Mouse (Mus musculus): ENCODE results near the gene Neu1.
A peak's percentile ranks its signal among the peaks of the same experiment; 100 is the strongest.
"Not testable (repeated sequence)": the region's sequence is repeated elsewhere in the genome, so short reads cannot be mapped to it uniquely, and the experiment has no call there.

Gene Neu1

DNA sequence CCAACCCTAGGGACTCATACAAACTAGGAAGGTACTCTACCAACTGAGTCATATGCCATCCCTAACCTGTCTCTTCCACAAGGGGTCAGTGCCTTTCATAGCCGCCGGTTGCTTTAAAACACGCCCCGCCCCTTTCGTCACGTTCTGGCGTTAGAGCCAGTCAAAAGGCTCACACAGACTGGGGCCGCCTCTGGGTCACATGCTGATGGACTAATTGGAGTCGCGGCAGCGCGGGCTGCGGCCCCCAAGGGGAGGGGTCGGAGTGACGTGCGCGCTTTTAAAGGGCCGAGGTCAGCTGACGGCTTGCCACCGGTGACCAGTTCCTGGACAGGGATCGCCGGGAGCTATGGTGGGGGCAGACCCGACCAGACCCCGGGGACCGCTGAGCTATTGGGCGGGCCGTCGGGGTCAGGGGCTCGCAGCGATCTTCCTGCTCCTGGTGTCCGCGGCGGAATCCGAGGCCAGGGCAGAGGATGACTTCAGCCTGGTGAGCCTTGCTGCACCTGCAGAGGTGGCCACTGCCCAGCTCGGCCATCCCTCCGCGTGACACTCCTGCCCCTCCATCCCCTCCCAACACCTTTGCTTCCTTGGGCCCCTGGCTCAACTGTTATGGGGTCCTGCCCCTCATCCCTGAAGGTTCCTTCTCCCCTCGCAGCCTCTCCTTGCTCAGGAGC is at the start of gene Neu1:
Gene Neu1 (plus strand): TSS at position 193 of the 674 bp plus-strand sequence.
- peak; percentile 98 for DNase-seq (ENCODE audit: low spot score)

DNA sequence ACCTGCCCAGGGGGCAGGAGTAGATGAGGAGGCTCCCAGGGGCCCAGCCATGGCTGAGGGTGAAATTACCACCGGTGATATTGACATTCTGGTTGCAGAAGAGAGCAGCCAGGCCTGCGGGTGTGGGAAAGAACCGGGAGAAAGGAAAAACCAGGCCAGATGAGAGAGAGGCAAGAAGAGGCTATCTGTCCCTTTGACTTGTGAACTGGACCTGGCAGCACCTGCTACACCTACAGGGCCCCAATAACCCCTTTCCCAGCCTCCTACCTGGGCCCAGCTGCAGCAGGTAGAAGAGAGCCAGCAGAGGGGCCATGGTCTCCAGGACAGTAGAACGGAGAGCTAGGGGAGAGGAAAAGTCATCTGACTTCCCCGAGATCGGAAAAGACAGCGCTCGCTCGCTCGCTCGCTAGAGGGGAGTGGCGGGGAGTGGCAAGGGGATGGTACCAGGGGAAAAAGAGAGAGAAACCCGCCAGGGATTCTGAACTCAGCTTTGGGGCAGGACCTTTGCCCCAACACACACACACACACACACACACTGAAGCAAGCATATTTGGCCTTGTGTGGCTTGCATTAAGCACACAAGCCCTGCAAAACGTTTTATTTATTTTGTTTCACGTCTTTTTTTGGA is 49.3 kb upstream of the Neu1 start, which contains the start of gene Gm20547:
Gene Gm20547 (minus strand): TSS at position 360 of the 628 bp plus-strand sequence.
- no peak for DNase-seq (ENCODE audit: low spot score)

DNA sequence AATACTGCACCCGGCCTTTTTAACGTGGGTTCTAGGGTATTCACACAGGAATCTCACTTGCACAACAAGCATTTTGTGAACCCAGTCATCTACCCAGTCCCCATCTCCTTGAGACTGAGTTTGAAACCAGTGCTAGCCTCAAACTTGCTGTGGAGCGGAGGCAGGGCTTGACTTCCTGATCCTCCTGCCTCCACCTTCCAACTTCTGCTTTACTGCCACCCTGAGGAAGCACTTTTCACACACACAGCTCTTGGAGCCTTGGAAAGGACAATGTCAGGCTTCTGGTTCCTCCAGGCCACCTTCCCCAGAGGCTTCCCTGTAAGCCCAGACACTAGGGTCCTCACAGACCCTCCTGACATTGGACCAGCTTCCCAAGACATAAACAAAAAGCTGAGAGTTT is 47.7 kb upstream of the Neu1 start:
- DNase-seq (ENCODE audit: low spot score): no peak

DNA sequence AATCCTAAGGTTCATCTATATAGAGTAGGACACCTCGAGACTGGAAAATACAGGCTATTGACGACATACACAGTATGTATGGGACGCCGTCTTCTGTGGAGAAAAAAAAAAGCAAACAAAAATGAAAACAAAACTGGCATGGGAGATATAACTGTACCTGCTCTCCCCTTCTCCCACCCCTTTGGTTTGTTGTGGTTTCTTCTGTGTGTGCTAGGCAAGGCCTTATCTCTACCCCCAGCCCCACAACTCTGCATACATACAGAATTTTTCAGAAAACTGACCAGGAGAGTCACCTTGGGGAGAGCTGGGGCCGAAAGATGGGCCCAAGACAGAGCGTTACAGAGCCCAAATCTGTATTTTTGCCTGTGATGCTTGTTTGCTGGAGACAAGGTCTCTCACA is 46.3 kb upstream of the Neu1 start:
- DNase-seq (ENCODE audit: low spot score): no peak

DNA sequence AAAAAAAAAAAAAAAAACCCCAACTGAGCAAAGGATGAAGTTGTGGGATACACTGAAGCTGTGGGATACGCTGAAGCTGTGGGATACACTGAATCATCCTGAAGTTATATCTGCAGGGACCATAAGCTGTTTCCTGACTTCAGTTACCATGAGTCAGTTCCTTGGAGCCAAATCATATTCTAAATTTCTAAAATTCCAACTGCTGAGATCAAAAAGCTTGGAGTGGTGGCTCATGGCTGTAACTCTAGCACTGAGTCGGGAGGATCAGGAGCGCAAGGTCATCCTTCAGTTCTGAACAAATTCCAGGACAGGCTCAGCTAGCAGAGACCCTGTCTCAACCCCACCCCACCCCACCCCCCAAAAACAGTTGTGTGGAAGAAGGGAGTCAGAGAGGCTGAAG is 45.4 kb upstream of the Neu1 start:
- no peak for DNase-seq (ENCODE audit: low spot score)

DNA sequence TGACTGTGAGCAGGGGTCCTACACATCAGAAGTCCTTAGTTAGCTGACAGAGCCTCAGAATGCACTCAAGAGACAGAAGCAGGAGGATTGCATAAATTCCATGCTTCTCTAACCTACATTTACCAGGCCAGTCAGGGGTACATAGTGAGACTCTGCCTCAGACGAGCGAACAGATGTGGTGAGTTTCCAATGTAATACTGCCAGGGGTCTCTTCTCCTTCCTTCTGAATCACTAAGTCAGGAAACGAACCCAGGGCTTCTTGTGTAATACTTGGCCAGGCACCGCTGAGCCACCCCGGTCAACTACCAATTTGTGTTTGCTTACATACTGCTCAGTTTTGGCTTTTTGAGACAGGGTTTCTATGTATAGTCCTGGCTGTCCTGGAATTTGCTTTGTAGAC is 43.1 kb upstream of the Neu1 start:
- no peak for DNase-seq (ENCODE audit: low spot score)

DNA sequence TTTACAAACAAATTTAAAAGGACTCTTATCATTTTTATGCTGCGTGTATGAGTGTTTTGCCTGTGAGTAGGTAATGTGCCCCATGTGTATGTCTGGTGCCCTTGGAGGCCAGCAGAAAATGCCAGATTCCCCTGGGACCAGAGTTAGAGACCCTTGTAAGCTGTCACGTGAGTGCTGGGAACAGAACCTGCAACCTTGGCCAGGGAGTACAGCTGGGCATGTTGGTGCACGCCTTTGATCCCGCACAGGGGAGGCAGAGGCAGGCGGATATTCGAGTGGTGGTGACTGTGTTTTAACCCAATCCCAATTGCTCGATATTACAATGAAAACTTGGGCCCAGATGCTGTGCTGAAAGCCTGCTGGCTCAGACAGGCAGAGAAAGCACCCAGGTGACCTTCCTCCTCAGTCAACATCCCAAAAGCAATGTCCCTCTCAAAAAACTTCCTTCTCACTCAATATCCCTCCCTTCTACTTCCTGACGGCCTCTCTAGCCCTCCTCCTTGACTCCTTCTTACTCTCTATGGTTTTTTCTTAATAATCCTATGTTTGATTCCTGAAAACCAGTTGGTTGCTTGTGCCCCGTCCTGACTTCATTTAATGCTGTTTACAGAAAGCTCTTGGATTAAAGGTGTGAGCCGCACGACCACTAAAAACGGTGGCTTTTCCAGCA is 40.8 kb upstream of the Neu1 start:
- DNase-seq (ENCODE audit: low spot score): no peak

DNA sequence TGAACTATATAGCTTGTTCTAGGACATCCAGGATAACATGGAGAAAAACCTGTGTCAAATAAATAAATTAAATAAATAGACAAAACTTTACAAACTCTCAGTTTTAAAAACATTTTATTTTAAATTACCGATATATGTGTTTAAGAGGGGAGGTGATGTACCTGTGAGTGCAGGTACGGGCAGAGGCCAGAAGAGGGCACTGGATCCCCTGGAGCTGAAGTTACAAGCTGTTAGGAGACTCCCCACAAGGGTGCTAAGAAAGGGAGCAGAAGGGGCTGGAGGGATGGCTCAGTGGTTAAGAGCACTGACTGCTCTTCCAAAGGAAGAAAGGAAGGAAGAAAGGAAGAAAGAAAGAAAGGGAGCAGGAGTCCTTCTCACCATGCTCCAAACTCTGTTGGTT is 39.7 kb upstream of the Neu1 start:
- DNase-seq (ENCODE audit: low spot score): no peak

DNA sequence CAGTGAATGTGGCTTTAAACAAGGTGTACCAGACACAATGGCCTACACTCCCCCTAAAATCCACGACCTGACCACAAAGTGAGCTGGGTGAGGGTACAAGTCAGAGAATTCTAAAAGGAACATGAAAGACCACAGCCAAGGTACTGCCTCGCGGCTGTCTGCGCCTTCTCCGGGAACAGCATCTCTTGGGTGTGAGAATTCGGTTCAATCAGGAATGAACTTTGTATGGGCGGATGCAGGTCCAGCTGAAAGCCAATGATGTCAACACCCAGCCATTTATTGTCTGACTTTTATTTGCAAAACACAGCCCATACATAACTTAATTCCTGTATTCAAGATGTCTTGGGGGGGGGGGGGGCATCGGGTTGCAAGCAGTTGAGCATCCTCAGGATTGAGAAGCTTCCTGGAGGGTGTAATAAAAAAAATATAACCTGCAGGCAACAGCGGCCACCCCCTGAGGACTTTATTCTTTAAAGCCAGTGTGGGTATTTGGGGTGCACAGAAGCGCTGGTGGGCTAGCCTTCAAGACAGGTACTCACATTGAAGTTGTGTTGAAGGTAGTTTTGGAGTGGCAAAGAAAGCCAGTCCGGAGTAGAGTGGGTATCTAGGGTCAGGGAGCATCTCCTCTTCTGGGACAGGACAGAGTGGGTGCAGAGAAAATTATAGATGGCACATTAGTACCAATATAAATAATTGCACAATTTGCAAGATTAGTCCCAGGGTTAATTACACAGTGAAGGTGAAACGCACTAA is 37.8 kb upstream of the Neu1 start:
- no peak for DNase-seq (ENCODE audit: low spot score)

DNA sequence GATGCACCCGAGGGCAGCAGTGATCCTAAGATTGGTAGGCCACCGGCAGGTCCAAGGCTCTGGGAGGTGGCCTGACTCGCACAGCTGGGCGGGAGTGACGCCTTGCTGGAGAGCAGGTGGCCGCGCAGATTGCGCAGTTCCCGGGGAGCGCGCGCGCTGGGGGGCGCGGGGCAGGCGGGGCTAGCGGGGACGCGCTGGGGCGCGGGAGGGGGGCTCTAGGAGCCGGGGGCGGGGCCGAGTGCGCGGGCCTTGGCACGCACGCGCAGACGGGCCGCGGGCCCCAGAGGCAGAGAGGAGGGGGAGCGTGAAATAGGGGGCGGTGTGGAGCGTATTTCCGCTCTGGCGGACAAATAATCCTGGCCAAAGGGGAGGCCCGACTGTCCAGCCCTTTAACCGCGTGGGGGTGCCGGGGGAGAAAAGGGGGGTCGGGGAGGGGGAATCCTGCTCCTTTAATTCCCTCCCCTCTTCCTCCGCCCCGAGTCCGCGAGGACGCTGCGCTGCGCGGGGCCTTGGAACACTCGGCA is 36.9 kb upstream of the Neu1 start:
- peak; percentile 98 for DNase-seq (ENCODE audit: low spot score)

DNA sequence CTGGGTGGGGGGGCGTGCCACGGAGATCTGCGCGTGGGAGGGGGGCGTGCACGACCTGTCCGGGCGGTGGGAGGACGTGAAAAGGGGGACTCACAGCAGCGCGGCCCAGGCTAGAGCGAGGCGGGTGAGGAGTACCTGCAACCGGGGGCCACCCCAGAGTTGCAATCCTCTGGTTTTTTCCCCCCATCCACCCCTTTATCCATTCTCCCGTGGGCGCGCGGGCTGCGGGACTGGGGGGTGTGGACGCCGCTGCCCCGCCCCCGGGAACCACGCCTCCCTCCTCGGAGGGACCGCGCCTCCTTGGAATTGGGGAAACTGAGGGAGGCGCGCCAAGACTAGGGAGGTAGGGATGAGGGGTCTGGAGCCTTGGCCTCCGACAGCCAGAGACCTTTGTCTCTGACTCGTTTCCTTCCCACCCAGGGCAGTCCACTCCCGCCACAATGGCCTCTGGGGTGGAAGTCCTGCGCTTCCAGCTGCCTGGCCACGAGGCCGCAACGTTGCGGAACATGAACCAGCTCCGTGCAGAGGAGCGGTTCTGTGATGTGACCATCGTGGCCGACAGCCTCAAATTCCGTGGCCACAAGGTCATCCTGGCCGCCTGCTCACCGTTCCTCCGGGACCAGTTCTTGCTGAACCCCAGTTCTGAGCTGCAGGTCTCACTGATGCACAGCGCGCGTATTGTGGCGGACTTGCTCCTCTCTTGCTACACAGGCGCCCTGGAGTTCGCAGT is 36.1 kb upstream of the Neu1 start:
- DNase-seq (ENCODE audit: low spot score): peak; percentile 85

DNA sequence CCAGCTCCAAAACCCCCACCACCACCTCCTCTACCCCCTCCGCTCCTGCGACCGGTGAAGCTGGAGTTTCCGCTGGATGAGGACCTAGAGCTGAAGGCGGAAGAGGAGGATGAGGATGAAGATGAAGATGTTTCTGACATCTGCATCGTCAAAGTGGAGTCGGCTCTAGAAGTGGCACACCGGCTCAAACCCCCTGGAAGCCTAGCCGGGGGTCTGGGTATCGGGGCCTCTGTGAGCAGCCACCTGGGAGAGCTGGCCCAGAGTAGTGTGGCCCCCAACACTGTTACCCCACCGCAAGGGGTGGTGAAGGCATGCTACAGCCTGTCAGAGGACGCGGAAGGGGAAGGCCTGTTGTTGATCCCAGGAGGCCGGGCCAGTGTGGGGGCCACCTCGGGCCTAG is 35.3 kb upstream of the Neu1 start:
- no peak for DNase-seq (ENCODE audit: low spot score)

DNA sequence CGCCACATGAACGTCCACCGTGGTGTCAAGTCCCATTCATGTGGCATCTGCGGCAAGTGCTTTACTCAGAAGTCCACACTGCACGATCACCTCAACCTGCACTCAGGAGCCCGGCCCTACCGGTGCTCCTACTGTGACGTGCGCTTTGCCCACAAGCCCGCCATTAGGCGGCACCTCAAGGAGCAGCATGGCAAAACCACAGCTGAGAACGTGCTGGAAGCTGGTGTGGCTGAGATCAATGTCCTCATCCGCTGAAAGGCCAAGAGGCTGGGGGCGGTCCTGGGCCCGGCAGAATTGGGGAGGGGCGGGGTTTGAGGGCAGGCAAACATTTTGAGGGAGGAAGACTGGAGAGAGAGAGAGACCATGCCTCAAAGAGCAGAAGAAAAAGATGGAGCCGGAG is 34.7 kb upstream of the Neu1 start:
- no peak for DNase-seq (ENCODE audit: low spot score)

DNA sequence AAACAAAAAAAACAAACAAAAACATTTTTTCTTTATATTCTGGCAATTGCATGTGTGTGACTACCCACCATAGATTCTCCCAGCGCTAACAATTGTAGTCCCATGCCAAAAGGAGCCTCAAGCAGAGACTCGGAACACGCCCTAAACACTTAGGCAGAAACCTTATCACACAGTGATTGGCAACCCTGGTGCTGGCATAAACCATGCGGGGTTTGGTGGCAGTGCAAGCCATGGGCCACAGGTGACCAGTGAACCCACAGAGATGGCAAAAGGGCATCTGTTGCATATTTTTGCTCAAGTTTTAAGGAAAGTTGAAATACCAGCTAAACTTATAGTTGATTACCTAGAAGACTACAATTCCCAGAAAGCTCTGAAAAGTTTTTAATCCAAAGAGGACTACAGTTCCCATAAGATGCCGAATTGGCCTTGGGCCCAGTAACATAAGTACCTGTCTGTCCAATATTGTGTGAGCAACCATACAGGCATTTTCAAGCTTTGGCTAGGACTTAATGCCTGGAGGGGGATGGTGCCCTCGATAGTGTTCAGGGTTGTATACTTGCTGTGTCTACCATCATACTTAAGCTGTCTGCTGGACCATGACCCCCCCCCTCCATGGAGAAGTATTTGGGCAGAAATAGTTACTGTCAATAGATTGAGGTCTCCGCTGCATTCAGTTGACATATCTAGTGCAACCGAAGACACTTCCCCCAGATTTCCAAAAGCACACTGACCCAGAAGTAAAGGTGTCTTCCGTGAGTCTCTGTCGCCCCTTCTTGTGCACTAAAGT is 33.5 kb upstream of the Neu1 start:
- DNase-seq (ENCODE audit: low spot score): no peak

DNA sequence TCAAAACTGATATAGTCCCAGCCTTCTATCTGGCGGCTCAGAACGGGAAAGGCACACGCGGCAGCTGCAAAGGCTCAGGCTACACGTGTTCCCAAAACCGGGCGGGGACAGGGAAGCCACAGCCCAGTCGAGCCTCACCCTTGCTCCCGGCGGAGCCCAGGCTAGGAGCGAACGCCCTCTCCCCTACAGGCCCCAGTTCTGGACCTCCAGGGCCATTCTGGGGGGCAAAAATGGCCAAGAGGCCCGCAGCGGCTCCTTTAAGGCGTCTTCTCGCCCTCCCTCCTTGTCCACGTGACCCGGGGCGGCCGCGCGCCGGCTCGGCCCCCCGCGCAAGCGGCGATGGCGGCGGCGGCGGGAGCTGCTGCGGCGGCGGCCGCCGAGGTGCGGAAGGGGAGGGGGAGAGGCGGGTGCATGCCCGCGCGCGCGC is 32.9 kb upstream of the Neu1 start, which contains the start of the genes C2 and Ehmt2:
Gene C2 (minus strand): TSS at position 106 of the 427 bp plus-strand sequence.
Gene Ehmt2 (plus strand): TSS at position 310 of the 427 bp plus-strand sequence.
- DNase-seq (ENCODE audit: low spot score): peak; percentile 87

DNA sequence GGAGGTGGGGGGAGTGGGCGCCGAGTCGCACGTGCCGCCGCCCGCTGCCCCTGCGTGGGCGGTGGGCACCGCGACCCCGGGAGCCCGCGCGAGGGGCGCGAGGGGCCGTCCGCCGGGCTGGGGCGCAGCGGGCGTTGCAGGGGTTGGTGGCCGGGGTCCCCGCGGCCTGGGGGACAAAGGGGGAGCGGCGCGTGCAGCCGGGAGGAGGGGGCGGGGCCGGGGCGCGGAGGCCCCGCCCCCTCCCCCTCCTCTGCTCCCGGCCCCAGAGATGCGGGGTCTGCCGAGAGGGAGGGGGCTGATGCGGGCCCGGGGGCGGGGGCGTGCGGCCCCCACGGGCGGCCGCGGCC is 32.4 kb upstream of the Neu1 start:
- no peak for DNase-seq (ENCODE audit: low spot score)

DNA sequence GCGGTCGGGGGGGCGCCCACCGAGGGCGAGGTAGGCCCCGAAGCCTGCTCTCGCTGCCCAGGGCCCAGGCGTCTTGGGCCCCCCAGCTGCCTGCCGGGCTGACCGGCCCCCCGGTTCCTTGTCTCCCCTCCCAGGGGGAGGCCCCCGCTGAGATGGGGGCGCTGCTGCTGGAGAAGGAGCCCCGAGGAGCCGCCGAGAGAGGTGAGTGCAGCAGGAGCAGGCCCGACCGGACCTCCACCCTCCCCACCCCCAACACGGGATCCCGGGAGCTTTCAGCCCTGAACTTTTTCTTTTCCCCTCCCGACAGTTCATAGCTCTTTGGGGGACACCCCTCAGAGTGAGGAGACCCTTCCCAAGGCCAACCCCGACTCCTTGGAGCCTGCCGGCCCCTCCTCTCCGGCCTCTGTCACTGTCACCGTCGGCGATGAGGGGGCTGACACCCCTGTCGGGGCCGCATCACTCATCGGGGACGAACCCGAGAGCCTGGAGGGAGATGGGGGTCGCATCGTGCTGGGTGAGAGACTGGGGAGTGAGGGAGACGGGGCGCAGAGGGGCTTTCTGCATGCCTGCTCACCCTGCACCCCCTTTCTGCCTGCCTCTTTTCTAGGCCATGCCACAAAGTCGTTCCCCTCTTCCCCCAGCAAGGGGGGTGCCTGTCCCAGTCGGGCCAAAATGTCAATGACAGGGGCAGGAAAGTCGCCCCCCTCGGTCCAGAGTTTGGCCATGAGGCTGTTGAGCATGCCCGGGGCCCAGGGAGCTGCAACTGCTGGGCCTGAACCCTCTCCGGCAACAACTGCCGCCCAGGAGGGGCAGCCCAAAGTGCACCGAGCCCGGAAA is 31.8 kb upstream of the Neu1 start:
- peak; percentile 78 for DNase-seq (ENCODE audit: low spot score)

DNA sequence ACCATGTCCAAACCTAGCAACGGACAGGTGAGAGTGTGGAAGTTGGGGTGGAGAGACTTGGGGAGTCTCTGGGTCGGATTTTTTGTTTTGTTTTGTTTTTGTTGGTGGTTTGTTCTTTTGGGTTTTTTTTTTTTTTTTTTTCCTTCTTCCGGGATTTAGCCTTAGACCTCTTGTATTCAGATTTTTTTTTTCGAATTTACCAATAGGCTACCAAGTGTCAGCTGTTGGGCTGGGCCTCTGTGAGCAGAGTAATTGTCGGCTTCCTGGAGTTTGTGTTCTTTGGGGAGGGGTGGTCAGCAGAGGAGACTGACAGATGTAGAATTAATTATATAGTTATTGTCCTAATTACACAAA is 31.2 kb upstream of the Neu1 start:
- DNase-seq (ENCODE audit: low spot score): no peak

DNA sequence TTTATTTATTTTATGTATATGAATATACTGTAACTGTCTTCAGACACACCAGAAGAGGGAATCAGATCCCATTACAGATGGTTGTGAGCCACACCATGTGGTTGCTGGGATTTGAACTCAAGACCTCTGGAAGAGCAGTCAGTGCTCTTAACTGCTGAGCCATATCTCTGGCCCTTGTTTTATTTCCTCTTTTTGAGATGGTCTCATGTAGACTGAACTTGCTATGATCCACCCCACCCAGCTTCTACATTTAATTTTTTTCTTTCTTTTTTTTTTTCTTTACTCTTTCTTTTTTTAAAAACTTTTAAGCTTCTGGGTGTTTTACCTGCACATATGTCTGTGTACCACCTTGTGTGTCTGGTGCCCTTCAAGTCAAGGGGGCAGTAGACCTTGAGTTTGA is 30.2 kb upstream of the Neu1 start:
- DNase-seq (ENCODE audit: low spot score): not testable (repeated sequence)

DNA sequence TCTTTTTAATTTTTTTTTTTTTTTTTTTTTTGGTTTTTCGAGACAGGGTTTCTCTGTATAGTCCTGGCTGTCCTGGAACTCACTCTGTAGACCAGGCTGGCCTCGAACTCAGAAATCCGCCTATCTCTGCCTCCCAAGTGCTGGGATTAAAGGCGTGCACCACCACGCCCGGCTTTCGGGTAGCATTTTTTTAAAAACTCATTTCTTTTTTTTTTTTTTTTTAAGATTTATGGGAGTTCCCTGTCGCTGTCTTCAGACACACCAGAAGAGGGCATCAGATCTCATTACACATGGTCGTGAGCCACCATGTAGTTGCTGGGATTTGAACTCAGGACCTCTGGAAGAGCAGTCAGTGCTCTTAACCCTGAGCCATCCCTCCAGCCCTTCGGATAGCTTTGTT is 29.1 kb upstream of the Neu1 start:
- not testable (repeated sequence) for DNase-seq (ENCODE audit: low spot score)

Data from testis, postnatal 10 days (tissue).